Mouse (Mus musculus) layer of hippocampus, postnatal 25 days (tissue): ENCODE measurements around the gene Fam104a. TPM values are rescaled to one million over a fixed set of nuclear protein-coding genes. Genes with fewer than 3 reads are reported as not detected.
A peak's percentile ranks its signal among the peaks of the same experiment; 100 is the strongest.

Experiments used
- DNase-seq, 2 experiments: peaks; one replicate each; pipeline ENCODE4 v3.0.0; 2022; ENCODE audit warnings: mixed read lengths in 2 of 2, low spot score in 1 of 2; ENCODE audit errors: extremely low spot score in 1 of 2
- total RNA-seq, 2 experiments: library from RNA; stranded (reverse); gene quantifications; 2 replicates each; pipeline ENCODE4 v1.2.3; 2021

Fam104a gene
- total RNA-seq, 2 experiments from 2014 or later, result 26.6 to 27.9 TPM

DNA sequence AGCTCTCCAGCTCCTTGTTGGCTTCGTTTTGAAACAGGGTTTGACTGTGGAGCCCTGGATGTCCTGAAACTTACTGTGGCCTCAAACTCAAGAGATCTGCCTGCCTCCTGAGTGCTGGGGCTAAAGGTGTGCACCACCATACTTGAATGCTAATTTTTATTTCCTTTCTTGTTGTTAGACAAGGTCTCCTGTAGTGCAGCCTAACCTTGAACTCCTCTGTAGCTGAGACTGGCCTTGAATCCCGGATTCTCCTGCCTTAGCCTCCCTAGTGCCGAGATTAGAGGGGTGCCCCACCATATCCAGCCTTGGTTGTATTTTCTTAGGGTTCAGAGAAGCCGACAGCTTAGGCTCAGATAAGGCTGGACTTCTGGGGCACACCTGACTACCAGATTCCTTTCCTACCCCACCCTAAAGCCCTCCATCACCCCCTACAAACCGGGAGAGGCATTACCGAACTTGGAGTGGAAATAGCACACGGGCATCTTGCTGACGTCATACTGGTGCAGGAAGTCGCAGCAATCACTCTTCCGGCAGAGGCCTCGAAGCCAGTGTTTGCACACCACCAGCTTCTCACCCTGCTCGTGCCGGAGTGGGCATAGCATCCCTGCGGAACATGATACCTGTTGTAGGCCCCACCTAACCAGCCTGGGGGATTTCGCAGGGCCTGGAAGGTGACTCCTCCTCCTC lies 22.2 kb upstream of the Fam104a start:
- DNase-seq, result no peak

DNA sequence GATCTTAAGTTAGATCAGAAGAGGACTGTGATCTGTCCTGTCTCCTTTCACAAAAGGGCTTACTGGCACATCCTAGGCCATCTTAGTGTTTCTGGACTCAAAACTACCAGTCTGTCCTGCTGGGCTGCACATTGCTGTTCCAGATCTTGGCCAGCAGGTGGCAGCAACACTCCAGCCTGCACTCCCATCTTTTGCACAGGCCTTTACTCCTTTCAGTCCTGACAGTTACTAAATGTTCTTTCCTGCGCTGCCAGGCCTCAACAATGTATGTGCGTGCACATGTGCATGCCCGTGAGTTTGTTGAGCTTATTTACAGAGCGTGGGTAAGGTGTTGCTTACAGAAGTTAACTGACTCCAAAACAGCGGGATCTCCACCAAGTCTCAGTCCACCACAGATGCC lies 19.8 kb upstream of the Fam104a start:
- peak; percentile 70 to 80 for DNase-seq

DNA sequence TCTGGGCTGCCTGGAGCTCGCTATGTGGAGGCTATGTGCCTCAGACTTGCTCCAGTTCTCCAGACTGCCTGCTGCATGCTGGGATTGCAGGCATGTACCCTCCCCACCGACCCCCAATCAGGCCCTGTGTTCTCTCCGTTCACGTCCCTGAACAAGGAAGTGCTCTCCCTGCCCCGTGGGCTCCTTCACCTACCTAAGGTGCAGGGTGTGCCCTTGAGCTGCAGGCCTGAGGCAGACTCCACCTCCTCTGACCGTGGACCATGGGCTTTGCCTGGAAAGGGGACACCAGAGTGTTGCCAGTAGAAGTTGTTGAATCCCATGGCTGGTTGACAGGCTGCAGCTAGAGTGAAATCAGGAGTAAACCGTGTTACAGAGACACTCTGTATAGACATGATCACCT lies 15.7 kb upstream of the Fam104a start:
- no peak for DNase-seq

DNA sequence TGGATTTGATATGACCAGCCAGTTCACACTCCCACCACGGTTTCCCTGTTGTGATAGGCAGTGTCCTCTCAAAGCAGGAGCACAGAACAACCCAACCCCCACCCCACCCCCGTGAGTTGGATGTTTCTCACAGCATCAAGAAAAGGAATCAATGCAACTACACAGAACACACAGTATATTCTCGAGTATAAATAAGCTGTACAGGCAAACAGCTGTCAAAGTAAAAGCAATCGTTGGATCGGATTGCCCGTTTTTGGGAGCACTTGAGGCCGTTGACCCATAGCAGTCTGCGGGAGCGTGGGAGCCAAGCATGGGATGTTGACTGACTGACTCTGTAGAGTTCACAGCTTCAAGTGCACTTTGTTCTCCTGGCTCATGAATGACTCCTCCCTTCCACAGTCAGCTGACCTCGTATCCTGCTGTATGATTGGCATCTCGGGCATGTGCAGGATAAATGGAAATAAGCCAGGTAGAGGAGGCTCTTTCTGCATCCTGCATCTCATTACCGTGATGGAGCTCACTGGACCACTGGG lies 14.1 kb upstream of the Fam104a start:
- no peak for DNase-seq

DNA sequence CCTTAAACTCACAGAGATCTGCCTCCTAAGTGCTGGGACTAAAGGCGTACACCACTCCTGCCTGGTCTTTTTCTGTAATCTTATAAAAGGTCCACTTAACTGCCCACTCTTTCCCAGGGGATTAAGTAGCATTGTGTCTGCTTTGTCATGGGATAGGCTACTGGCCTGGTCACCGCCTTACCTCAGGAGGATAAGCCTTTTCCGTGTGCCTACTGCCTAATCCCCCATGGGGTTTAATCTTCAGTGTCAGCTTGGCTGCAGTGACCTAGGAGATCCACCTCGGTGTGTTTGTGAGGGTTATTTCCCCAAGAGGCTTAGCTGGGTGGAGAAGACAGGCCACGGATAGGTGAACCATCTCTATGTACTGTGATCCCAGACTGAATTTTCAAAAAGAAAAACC lies 13.6 kb upstream of the Fam104a start:
- no peak for DNase-seq

DNA sequence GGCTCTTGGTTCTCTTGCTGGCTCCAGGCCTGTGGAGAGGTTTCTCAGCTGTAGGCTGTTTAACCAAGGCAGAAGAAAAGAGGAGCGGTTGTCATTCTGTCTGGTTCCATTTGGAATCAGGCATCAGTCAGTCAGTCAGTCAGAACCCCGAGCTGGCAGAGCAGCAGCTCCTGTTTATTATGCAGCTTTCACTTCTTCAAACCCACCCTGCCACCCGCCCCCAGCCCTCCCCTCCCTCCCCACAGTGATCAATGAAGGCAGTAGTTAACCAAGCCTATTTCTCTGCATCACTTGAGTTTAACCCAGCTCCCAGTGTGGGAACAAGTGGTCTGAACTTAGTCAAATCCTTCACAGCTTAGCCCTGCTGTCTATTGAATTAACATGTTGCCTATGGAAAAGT lies 7.9 kb upstream of the Fam104a start:
- no peak for DNase-seq

DNA sequence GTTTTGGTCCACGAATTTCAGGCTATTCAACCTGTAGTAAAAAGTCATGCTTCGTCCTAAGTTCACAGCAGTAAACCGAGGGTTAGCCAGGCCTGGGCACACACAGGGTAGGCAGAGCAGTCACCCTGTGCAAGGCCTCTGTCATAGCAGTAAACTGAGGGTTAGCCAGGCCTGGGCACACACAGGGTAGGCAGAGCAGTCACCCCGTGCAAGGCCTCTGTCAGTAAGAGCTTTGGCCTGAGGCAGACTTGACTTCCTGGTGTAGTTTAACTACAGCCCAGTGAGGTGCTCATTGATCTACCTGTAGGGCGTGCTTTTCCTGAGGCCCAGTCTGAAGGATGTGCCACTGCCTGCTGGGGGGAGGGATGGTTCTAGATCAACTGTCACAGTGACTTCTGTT lies 7.4 kb upstream of the Fam104a start:
- DNase-seq, result no peak

DNA sequence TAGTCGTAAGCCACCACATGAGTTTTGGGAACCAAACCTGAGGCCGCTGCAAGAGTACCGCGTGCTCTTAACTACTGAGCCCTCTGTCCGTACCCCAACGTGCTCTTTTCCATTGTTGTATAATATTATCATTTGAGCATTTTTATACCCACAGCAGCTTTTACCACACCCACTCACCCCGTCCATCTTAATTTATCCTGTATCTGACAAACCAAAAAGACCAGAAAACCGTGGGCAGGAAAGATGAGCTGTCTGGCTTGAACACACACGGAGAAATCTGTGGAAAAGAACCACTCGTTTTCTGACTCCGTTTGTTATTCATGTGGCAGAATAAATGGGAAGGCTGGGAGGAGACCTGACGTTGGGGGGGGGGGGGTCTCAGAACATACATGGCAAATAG lies 6.6 kb upstream of the Fam104a start:
- DNase-seq, result no peak

DNA sequence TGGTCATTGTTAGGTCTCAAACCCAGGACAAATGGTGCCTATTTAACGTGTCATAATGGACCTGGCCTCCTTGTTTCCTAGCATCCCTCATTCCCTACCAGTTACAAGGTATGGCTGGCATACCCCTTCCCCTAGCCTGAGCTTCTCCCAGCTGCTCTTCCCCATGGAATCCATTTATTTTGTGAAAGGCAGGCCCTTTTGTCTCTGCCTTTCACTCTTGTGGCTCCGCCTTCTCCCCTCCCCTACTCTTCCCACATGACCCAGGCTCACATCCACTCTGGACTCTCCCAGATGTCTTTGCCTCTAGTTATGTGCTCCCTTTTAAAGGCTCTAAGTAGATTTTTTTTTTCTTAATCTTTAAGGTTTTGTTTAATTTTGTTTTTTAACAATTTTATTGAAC lies 3.1 kb upstream of the Fam104a start:
- no peak for DNase-seq

DNA sequence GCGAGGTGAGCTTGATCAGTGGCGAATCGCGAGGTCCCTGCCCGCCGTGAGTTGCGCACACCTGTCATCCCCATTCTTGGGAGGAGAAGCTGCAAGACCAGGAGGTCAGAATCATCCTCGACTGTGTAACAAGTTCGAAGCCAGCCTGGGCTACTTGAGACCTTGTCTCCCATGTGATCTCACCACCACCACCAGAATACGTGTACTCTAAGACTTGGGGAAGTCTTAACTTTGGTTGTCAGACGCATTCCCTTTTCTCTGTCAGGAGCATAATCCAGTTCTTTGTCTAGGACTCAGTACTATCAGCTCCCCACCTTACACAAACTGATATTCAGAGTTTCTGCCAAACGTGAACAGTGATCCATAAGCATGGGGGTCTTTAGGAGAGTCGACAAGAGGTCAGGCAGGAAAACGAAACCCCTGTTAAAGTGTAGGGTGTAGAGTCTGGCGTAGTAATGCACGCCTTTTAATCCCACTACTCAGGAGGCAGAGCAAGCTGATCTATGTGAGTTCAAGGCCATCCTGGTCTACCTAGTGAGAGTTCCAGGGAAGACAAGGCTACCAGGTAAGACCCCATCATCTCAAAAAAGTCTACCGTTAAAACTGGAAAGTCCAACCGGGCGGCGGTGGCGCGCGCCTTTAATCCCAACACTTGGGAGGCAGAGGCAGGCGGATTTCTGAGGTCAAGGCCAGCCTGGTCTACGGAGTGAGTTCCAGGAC lies 912 bp upstream of the Fam104a start:
- DNase-seq, result no peak

DNA sequence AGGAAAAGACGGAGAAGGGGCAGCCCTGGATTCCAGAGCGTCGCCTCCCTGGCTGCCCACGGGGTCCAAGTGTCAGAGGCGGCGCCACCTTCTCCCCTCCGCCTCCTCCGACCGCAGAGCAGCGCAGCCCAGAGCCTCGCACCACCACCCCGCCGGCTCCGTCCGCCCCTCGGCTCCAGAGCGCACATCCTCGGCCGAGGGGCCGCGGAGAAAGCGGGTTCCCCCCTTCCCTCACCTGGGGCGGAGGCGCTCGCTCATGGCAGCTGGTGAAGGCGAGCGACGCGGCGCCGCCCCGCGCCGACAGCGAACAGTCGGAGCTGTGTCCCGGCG lies 363 bp downstream of the Fam104a start:
- no peak for DNase-seq

DNA sequence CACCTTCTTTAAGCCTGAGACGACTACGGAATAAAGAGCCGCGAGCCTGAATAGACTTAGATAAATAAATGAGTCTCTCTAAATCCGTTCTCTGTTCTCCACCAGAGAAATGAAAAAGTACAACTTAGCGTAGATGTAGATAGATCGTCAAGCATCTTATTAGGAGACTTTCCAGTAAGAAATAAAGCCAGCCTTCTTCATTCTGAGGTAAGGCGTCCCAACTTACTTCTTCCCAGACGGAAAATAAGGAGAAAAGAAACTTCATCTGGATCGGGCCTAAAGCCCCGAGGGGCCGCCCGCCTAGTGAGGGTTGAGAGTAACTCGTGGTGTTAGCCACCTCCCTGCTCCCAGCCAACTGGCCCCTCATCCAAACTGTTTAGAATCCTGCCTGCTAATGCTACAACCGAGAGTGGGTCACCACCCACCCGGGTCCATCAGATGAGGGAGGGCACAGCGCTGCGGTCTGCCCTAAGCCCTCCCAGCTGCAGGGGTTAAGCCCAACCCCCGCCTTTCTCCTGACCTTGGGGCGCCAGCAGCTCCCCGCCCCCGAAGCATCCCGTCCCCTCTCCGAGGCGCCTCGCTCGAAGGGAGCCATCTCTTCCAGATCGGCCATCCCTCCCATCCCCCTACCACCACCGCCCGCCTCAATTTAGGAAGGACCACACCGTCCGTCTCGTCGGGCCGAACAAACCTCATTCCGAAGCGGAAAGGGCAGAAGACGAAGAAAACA lies 893 bp downstream of the Fam104a start:
- DNase-seq, result peak in 1 of 2 experiments; percentile 24

DNA sequence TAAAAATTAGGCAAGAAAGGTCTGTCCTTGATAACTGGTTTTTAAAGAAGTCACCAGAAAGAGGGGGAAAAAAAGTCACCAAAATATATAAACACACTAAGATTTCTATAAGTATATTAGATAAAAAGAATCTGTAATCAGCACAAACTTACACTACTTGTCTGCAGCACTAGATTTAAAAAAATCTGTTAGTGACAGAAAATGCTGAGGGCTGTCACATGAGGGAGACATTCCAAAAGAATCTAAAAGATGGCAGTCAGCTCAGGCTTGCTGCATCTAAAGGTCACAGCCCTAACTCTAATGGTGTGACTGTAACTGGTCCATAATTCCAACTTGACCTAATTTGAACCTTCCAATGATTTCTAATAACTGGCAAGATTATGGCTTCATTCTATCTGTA lies 2.0 kb downstream of the Fam104a start:
- DNase-seq, result no peak

DNA sequence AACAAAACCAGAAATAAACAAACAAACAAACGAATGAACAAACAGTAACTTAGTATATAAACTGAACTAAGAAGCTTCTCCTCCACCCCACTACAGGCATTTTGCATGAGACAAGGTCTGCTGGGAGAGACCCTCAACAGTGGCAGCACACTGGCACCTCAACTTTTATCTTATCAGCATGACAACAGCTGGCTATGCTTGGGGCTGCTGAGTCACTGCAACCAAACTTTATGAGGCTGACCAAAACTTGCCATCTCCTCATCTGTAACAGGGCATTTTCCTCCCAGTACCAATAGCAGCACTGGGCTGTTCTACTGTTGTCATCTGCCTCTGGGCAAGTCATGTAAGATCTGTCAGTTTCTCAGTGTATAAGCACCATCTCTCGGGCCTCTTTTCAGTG lies 3.0 kb downstream of the Fam104a start:
- no peak for DNase-seq

DNA sequence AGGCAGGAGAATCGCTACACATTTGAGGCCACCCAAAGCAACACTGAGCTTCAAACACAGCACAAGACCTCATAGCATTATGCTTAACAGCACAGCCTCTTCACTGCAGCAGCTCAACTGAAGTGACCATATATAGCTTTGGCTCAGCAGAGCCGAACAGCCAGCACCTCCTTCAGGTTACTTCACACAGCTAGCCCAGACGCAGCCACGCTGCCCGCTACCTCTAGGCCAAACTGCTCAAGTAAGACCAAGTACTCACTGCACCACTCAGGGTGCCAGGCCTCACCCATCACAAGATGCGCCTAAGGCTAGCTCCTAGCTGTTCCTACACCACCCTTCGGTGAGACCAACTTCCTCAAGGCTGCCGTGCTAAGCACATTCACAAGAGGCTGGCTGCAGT lies 5.6 kb downstream of the Fam104a start:
- no peak for DNase-seq

DNA sequence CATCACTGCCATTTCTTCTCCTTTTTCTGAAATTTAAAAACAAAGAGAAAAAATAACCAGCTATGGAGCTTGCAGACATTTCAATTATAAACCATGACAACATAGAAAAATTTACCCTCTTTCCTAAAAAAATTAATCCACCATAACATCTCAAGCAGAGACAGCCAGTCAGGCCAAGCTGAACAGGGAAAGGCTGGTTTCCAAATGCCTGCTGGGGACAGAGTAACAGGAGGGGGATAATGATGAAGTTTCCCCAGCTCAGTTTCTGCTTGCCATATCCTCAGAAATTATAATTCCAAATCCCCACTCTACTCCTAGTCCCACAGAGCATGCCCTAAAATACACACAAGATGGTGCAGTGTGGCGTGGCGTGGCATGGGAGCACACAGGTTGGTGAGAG lies 6.6 kb downstream of the Fam104a start:
- no peak for DNase-seq

DNA sequence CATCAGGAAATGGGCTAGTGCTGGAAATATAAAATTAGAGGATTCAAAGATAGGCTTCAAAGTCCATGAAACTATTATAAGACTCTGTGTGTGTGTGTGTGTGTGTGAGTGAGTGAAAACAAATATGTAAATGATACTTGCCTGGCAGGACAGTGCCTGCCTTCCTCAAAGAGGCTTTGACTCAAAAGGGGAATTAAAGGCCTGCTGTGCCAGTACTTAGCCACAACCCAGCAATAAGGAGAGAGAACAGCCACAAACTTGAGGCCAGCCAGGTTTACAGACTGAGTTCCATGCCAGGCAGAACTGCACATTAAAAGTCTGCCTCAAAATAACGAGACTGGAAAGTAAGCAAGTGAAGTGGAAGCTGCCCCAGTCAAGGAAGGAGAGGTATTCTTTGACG lies 7.1 kb downstream of the Fam104a start:
- no peak for DNase-seq

DNA sequence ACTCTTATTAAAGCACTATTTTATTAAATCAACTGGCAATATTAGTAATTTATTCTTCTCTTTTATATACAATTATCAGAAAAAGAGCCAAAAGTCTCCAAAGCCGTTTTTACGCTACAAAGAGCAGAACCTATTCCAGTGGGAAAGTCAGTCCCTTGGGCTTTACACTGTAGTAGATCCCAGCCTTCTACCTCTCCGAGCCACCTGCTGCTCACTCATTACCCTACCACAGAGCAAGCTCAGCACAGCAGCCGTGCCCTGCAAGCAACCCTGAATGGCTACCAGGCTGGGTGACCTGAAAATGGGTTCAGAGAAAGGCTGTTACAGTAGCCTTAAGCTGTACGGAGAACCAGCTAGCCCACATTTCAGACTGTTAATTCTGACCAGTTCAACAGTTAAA lies 9.4 kb downstream of the Fam104a start:
- no peak for DNase-seq

DNA sequence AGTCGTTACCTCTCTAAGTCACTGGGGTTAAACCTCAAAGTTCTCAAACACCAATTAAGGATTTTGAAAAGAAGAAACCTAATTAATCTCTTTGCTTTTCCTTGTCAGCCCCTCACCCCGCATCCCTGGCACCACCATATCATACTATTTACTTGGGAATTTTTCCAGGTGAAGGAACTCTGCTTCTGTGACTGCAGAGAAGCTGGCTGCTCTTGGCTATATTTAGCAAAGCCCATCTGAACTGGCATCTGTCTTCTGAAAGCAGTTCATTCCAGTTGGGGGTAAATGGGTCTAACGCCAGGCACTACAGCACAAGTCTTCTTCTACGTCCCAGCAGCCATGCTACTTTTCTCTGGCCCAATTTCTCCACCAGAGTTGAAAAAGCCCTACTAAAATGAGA lies 10.3 kb downstream of the Fam104a start:
- no peak for DNase-seq

DNA sequence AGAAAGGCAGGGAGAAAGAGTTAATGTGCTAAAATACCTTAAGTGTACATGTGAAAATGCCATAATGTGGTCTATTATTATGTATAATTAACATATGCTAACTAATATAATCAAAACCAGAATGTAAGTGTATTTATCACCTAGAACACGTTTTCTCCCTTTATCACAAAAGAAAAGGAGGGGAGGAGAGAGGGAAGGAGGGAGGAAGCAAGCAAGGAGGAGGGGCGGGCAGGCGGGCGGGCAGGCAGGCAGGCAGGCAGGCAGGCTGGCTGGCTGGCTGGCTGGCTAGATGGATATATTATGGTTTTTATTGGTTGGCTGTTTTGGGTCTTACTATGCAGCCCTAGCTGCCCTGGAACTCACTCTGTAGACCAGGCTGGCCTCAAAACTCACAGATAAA lies 14.2 kb downstream of the Fam104a start:
- no peak for DNase-seq

DNA sequence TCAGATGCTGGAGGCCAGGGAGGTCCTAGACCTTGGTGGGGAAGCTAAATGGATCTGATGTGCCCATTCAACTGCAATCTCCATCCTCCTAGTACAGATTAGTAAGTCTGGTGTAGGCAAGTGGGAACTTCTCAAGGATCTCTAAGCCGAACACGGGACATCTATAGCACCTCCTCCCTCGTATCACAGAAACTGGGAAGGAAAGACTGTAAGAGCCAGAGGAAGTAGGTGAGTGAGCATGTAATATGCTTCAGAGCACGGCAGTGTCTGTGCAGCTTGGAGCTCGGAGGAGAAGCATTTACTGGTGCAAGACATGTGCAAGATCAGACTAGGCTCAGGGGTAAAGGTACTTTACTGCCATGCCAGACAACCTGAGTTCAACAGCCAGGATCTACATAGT lies 15.1 kb downstream of the Fam104a start:
- DNase-seq, result no peak

DNA sequence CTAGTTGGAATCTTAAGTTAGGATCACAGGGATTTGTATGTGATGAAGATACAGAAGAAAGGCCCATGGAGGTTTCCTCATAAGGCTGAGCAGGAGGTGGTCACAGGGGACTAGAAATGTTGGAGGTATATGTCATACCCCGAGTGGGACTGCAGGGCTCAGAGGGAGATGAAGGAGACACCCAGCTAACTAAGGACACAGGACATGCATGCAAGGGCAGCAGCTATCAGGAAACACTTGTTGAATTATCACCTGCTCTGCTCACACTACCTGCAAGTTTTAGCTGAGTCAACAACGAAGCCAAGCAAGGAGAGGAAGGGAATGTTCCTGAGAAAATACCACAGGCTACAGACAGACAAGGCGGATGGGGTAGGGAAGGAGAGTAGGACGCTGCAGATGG lies 16.3 kb downstream of the Fam104a start:
- DNase-seq, result no peak
